Mouse (Mus musculus) small intestine, adult 10 weeks (tissue): ENCODE results near the gene Ankrd36. TPM values are rescaled to one million over a fixed set of nuclear protein-coding genes. Genes with fewer than 3 reads are reported as not detected.

ENCODE experiments used
- polyA plus RNA-seq: library from polyadenylated mRNA; stranded (reverse); fragments of 350-450 nt; fragmentation: Illumina TruSeq; extraction: RNeasy Lipid Tissue Mini Kit (QIAGEN cat#74804); gene quantifications from one replicate; pipeline ENCODE4 v1.2.3, GENCODE M21; 2014; ENCODE audit warnings: low replicate concordance

Ankrd36 gene
- not detected for polyA plus RNA-seq

DNA sequence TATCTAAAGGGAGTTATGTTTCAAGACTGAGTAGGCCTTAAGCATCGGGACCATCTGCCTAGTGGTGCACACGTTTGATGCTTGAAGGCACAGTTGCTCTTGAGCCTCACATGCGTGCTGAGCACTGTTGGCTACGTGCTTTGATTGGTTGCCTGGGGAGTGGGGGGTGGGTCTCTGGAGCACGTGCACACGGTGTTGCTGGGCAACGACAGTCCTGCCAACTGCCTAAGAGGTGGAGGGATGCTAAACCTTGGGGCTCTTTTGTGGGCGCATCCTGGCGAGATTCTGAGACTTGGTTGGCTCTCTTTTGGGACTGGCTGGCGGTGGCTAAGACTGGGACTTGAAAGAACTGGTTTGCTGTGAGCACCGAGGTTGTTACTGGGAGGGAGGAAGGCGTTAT, at the start of gene Ankrd36:
TSS of gene Ankrd36 (plus strand) at position 211 of the 400 bp plus-strand sequence.

DNA sequence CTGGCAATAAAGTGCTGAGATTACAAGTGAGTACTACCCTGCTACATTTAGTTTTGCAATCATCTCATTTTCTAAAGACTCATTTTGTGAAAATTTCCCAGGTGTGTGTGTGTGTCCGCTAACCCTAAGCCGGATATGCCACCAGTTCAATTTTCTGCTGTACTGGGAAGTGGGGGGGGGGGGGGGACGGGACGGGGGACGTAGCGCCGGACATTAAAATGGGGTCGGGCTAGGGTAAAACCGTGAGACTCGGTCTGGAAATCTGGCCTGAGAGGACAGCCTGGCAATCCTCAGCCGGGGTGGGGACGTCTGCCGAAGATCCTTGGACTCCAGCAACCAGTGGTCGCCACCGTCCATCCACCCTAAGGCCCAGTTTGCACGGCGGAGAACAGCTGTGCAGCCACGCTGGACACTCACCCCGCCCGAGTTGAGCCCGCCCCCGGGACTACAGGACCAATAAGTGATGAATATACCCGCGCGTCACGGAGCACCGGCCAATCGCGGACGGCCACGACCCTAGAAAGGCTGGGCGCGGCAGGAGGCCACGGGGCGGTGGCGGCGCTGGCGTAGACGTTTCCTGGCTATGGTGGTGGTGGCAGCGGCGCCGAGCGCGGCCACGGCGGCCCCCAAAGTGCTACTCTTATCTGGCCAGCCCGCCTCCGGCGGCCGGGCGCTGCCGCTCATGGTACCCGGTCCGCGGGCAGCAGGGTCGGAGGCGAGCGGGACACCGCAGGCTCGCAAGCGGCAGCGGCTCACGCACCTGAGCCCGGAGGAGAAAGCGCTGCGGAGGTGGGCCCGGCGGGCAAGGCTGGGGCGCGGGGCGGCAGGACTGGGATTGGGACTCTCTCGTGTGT, 48.8 kb upstream of the Ankrd36 start, which contains the start of gene Xbp1:
TSS of gene Xbp1 (plus strand) at position 248 of the 854 bp plus-strand sequence.

DNA sequence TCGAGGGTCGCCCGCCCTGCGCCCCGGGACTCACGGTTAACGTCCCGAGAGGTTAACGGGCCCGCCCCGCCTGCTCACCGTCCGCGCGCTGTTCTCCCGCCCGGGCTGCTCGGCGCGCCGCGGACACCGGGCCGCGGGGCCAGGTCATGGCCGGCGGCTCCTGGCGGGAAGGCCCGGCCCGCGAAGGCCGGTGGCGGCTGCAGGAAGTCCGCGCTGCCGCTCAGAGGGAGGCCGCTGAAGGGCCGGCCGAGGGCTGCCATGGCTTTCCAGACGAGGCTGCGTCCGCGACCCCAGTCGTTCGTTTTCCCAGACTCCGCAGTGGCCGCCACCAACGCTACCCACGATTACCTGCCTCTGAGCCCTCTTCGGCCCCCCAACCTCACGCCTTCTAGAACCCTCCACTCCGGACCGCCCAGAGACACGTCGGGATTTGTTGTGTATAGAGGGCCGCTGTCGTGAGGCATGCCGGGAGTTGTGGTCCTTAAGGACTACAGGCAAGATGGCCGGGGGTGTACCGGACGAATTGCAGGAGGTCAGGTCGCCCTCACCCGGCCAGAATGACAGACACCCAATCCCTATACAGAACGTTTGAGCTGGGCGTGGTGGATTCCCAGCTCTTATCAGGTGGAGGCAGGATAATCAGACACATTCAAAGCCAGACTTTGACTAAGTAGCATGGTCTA, 27.5 kb upstream of the Ankrd36 start, which contains the start of gene Ccdc117:
TSS of gene Ccdc117 (minus strand) at position 389 of the 683 bp plus-strand sequence.

DNA sequence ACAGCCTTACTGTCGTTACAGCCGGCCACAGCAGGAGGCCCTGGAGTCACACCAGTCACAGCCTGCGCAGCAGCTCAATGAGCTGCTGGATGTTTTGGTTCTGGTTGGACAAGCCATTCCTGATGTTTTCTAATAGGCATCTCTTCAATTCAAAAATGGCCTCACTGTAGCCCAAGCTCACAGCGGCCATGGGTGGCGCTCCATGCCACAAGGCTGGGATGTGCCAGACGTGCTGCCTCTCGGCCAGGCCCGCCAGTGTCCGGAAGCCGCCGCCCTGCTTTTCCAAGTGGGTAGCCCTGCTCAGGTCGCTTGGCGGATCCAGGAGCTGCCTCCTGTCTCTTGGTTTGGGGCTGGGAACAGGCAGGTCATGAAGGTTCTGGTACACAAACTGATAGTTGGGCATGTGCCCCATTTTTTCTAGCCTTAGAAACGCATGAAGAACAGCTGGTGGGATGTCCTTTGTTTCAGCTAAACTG, 146.2 kb downstream of the Ankrd36 start, which contains the start of gene Mrps24:
TSS of gene Mrps24 (minus strand) at position 51 of the 476 bp plus-strand sequence.

Other genes starting within 250 kb of the Ankrd36 start
- gene Znrf3, start 124.8 kb upstream of the Ankrd36 start, polyA plus RNA-seq, result 3.4 TPM
- 193 TPM for gene Xbp1, start 49.0 kb upstream of the Ankrd36 start, polyA plus RNA-seq
- gene Ccdc117, start 27.5 kb upstream of the Ankrd36 start, polyA plus RNA-seq, result 25.1 TPM
- 3.2 TPM for gene Mrps24, start 146.0 kb downstream of the Ankrd36 start, polyA plus RNA-seq
- gene Urgcp, start 192.7 kb downstream of the Ankrd36 start, polyA plus RNA-seq, result 5.7 TPM
- 5.2 TPM for gene Dbnl, start 218.8 kb downstream of the Ankrd36 start, polyA plus RNA-seq
- not detected for gene Pgam2, start 234.0 kb downstream of the Ankrd36 start, polyA plus RNA-seq